ENCODE assay signal across 7 mouse cellular contexts in the genomic region with DNA sequence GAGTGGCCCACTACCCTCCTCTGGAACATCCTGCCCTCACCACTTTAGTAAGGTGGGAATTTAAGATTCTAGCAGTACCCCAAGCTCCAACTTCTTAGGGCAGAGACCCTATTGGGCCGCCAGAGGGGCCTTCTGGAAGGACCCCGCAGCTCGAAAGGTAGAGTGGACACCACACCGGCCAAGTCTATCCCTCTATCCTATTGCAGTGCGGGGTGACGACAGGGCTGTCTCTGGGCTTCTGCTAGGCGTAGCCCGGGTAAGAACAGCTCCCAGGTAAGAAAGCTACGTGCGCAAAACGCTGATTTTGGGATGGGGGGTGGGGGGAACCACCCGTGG. TPM values are rescaled to one million over a fixed set of nuclear protein-coding genes. Genes with fewer than 3 reads are reported as not detected.
A peak's percentile ranks its signal among the peaks of the same experiment; 100 is the strongest.
DNase-seq lines count a peak whose midpoint lies in the region; ATAC-seq and TF ChIP-seq lines count a peak whose summit lies in the region.

No protein-coding gene starts in this region.

- DNase-seq in left cerebral cortex, adult 2 months (ENCODE audit: extremely low spot score in 1 of 2, low spot score in 2 of 2), result peak in 1 of 2 experiments; percentile 31
- DNase-seq in left cerebral cortex, postnatal 25 days (ENCODE audit: low spot score in 2 of 2), result no peak
- DNase-seq in forebrain, embryonic 10.5 days (ENCODE audit: extremely low spot score, low spot score), result no peak
- DNase-seq in layer of hippocampus, adult 9-10 months (ENCODE audit: low spot score), result no peak
- DNase-seq in gastrocnemius, postnatal 10 days, result no peak

- peak overlapping the region; percentile 99 for H3K4me2 ChIP-seq in intestine, embryonic 16.5 days (ENCODE audit: low read depth, low read length)
- peak overlapping the region; percentile 95 for H3K4me2 ChIP-seq in neural tube, embryonic 15.5 days

- H3K4me3 ChIP-seq in left cerebral cortex, adult 2 months, result peak overlapping the region; percentile 49
- H3K4me3 ChIP-seq in forebrain, embryonic 10.5 days, result peak overlapping the region; percentile 68
- H3K4me3 ChIP-seq in intestine, embryonic 16.5 days (ENCODE audit: low read length), result peak overlapping the region; percentile 60
- peak overlapping the region; percentile 66 for H3K4me3 ChIP-seq in neural tube, embryonic 15.5 days (replicated peaks)

- no peak for TF ChIP-seq CTCF in left cerebral cortex, adult 2 months (IDR thresholded peaks at IDR 0.05)

- peaks cover 28% of the 10 kb centered on the region for H3K4me1 ChIP-seq in forebrain, embryonic 10.5 days
- peaks cover 11% of the 10 kb centered on the region for H3K4me1 ChIP-seq in intestine, embryonic 16.5 days (ENCODE audit: control insufficient read depth, insufficient read depth, low read length)
- peaks cover 8% of the 10 kb centered on the region; the same call in 1 of the 2 replicates for H3K4me1 ChIP-seq in neural tube, embryonic 15.5 days

- H3K27ac ChIP-seq in left cerebral cortex, adult 2 months, result peak overlapping the region; percentile 92
- H3K27ac ChIP-seq in forebrain, embryonic 10.5 days, result peak overlapping the region; percentile 91
- H3K27ac ChIP-seq in intestine, embryonic 16.5 days (ENCODE audit: low read length), result no peak overlapping the region
- H3K27ac ChIP-seq in neural tube, embryonic 15.5 days (replicated peaks), result peak overlapping the region; percentile 92

- ATAC-seq in intestine, embryonic 16.5 days, result 0 out of 2 replicates have a peak, but pooled peaks have one; percentile 2
- ATAC-seq in neural tube, embryonic 15.5 days (ENCODE audit: low FRiP score), result peak; percentile 6; the same call in 1 of the 2 replicates

- peak overlapping the region; percentile 62; the same call in 1 of the 2 replicates for H3K9ac ChIP-seq in intestine, embryonic 16.5 days (ENCODE audit: low read depth, low read length)
- H3K9ac ChIP-seq in neural tube, embryonic 15.5 days (replicated peaks), result peak overlapping the region; percentile 77

- peaks cover 46% of the 10 kb centered on the region for H3K27me3 ChIP-seq in forebrain, embryonic 10.5 days (ENCODE audit: poor library complexity, severe bottlenecking)
- peaks cover 7% of the 10 kb centered on the region for H3K27me3 ChIP-seq in intestine, embryonic 16.5 days (replicated peaks; ENCODE audit: control insufficient read depth, insufficient read depth, low read length)
- 0 out of 2 replicates have a peak, but pooled peaks cover 3% of the 10 kb centered on the region for H3K27me3 ChIP-seq in neural tube, embryonic 15.5 days (replicated peaks)

- H3K36me3 ChIP-seq in forebrain, embryonic 10.5 days (replicated peaks), result no peaks in the 10 kb centered on the region
- H3K36me3 ChIP-seq in intestine, embryonic 16.5 days (ENCODE audit: control insufficient read depth, insufficient read depth, low read length), result no peaks in the 10 kb centered on the region
- 0 out of 2 replicates have a peak, but pooled peaks cover under 1% of the 10 kb centered on the region for H3K36me3 ChIP-seq in neural tube, embryonic 15.5 days

- WGBS in forebrain, embryonic 10.5 days, result 3% methylated on average over 12 of the region's 12 CpGs
- 22% methylated on average over 12 of the region's 12 CpGs for WGBS in intestine, embryonic 16.5 days
- 9% methylated on average over 12 of the region's 12 CpGs for WGBS in neural tube, embryonic 15.5 days

- H3K9me3 ChIP-seq in forebrain, embryonic 10.5 days, result no peaks in the 10 kb centered on the region
- H3K9me3 ChIP-seq in intestine, embryonic 16.5 days (ENCODE audit: control insufficient read depth, low read length), result no peaks in the 10 kb centered on the region
- no peaks in the 10 kb centered on the region for H3K9me3 ChIP-seq in neural tube, embryonic 15.5 days (replicated peaks)

- intact Hi-C loops in left cerebral cortex, adult 2 months (cut with DNase I), result loop anchor here (2.0 to 10.0 kb wide), 2 partner anchors 804 to 860 kb away; no protein-coding TSS in a partner anchor
- intact Hi-C loops in left cerebral cortex, postnatal 25 days (cut with DNase I), result loop anchor here (5.0 kb wide), 1 partner anchor 802 kb away; no protein-coding TSS in a partner anchor

RNA-seq across cellular contexts. Expression of a gene that starts 56.5 kb away (rescaled TPM):
- 100 to 1,000 TPM in 1 of 2 experiments, 10 to 100 TPM in 1; 96.3 to 110 TPM for total RNA-seq in left cerebral cortex, adult 2 months (2021)
- total RNA-seq in left cerebral cortex, postnatal 25 days (2021), result 100 to 1,000 TPM; 111 to 122 TPM
- polyA plus RNA-seq in forebrain, embryonic 10.5 days (2016; fragmentation: Nextera tagmentation; extraction: Ambion mirVana), result 287 and 291 TPM in 2 replicates
- 156 and 171 TPM in 2 replicates for polyA plus RNA-seq in intestine, embryonic 16.5 days (2015; fragmentation: Nextera tagmentation; extraction: Ambion mirVana)
- 189 and 190 TPM in 2 replicates for polyA plus RNA-seq in neural tube, embryonic 15.5 days (2015; fragmentation: Nextera tagmentation; extraction: Ambion mirVana)
- total RNA-seq in gastrocnemius, postnatal 10 days (2021), result 10 to 100 TPM; 89.2 to 89.4 TPM
